Mouse (Mus musculus) liver, postnatal 0 days (tissue): ENCODE data around the gene Tbc1d8.

Source experiments
- CTCF ChIP-seq: sonication (generic); IDR thresholded peaks from 2 replicates; pipeline ENCODE4 v1.5.1; 2016; ENCODE audit warnings: antibody characterized with exemption, low read depth
- EP300 ChIP-seq: IDR thresholded peaks from 2 replicates; pipeline ENCODE4 v1.6.1; 2016; ENCODE audit warnings: antibody characterized with exemption, low read depth, mild to moderate bottlenecking

DNA sequence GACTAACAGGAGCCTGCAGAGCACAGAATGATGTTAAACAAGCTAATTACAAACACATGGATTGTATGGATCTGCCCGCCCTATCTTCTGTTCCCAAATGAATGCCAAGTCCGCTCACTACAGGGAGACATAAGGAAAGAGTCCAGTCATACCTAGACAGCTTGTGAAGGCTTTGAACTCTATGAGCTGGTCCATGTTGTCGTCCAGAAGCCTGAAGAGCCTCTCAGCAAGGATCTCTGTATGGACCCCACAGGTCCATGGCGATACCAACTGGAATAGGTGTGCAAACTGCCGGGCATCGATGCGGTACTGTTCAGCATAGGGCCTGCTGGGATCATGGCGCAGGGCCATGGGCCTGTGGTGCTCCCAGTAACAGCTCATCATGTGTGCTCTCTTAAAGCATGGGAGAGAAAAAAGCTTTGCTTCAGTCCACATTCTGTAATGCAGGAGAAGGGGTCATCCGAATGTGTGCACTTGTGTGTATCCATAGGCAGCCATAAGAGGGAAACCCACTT lies 101.8 kb downstream of the Tbc1d8 start:
- TF ChIP-seq CTCF: no peak
- no peak for TF ChIP-seq EP300
